Mouse (Mus musculus) heart, postnatal 25 days (tissue): ENCODE results near the gene Ptpn13. TPM values are rescaled to one million over a fixed set of nuclear protein-coding genes. Genes with fewer than 3 reads are reported as not detected.

Source experiments
- DNase-seq: peaks from one replicate; pipeline ENCODE4 v3.0.0; 2022; ENCODE audit warnings: low spot score
- intact Hi-C: fragments of 180-260 bp; cut with DNase I; formaldehyde crosslinking; loops from one replicate; pipeline ENCODE4 v1.15.1; 2025
- total RNA-seq, 2 experiments: library from RNA; stranded (reverse); gene quantifications; 2 replicates each; pipeline ENCODE4 v1.2.3; 2021

Gene Ptpn13
- total RNA-seq, 2 experiments from 2014 or later: 6.1 to 6.6 TPM

DNA sequence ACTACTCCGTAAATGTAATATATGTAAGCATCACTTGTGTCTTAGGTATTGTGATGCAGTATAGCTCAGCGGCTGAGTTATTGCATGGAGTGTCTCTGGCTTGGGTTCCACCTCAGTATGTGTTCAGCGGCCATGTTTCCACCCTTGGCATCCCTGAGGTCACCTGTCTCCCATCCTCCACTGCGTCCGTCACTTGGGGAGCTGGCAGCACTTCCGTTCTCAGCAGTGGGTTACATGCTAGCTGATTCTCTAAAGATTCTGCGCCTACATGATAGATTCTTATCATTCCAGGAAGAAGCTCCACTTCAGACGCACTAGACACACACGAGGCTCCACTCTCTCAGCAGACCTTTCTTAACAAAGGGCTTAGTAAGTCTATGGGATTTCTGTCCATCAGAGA, 76.1 kb downstream of the Ptpn13 start:
- no peak for DNase-seq
- intact Hi-C loops: no loop called here

DNA sequence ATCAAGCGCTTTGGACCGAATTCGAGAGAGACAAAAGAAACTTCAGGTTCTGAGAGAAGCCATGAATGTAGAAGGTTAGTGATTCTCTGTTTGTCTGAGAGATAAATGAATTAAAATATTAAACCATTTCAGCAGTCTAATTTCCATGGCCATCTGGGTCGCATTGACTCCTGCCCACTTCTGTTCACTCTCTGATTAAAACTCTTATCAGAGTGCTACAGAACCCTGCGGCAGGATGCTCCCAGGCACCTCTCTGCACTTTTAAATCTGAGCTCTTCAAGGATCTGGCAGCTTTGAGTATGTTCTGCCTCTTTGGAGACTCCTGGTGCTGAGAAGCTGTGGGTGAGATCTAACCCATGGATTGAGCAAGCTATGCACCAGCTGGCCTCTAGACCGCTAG, 76.8 kb downstream of the Ptpn13 start:
- intact Hi-C loops: no loop called here
- no peak for DNase-seq

DNA sequence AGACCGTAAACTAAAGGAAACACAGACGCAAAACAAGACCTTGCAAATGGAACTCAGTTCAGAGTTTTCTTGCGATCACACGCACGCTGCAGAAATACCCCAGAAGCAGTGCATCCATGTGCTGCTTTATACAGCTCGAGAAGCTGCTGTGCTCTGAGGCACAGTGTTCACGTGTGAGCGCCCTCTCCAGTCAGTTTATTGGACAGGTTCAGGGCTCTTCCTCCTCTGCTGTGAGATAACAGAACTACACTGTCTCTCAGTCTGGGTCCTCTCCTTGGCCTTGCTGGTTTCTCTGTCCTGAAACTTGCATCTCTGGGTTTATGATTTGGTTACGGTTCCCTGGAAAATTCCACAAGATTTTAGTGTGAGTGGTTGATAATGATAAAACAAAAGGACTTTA, 88.2 kb downstream of the Ptpn13 start:
- no peak for DNase-seq
- intact Hi-C loops: no loop called here

DNA sequence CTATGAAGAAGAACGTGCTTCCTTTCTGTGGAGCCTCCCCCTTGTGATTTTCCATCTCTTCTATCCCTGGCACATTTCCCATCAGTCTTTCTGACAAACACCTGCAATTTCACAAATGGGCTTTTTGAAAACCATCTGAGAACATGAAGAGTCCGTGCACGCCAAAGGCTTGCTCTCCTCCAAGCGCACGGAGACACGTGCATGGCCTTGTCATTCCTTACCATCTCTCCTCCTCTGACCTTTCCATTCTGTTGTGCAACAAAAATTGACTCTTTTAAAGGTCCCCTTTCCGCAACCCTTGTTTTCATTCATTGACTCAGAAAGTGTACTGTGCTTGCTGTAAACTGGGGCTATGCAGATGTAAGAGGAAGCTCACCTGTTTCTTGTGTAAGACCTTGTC, 89.4 kb downstream of the Ptpn13 start:
- intact Hi-C loops: no loop called here
- no peak for DNase-seq

DNA sequence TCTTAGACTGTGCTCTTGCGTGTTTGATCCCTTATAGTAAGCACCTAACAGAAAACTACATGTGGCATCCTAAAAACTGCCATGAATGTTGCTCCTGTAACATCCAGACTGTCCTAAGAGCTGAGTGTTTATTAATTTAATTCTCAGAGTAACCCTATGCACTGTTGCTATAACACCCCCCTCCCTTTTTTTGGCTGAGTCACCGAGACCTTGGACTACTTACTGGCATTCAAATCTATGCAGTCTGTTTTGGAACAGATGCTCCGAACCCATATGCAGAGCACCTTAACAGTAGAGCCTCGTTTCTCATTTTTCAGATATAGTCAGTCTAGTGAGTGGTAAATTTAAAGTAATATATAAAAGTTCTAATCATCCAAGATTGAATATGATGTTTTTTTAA, 90.9 kb downstream of the Ptpn13 start:
- intact Hi-C loops: no loop called here
- no peak for DNase-seq

DNA sequence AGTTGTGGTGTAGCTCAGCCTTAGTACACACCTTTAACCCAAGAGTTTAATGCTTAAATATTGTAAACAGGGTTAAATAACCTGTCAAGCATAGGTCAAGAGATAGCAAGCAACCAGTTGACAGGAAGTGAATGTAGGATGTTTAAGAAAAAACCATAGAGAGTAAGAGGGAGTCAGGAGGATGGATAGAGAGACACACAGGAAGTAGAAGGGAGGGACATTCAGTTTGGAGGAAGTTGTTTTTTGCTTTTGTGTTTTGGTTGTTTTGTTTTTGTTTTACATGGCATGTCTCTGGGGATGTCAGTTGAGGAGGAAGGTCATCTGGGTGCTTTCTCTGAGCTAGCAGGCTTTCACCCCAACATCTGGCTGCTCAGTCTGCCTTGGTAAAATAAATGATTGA, 91.6 kb downstream of the Ptpn13 start:
- intact Hi-C loops: no loop called here
- no peak for DNase-seq

DNA sequence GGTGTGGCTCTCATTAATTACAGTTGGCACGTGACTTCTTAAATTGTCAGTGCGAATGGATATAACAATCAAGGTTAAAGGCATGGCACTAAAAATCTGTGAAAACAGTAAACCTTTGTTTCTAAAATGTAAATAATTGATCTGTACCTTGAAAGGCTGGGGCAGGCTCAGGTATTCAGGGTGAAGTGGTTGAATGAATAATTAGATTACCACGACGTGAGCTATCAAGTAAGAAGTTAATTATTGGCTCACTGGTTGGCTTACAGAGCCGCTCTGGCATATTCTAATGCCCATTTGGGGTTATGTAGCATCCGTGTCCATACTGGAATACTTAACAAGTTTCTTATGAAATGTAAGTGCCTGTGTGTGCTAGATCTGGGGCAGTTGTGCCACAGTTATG, 92.6 kb downstream of the Ptpn13 start:
- intact Hi-C loops: no loop called here
- DNase-seq: no peak

DNA sequence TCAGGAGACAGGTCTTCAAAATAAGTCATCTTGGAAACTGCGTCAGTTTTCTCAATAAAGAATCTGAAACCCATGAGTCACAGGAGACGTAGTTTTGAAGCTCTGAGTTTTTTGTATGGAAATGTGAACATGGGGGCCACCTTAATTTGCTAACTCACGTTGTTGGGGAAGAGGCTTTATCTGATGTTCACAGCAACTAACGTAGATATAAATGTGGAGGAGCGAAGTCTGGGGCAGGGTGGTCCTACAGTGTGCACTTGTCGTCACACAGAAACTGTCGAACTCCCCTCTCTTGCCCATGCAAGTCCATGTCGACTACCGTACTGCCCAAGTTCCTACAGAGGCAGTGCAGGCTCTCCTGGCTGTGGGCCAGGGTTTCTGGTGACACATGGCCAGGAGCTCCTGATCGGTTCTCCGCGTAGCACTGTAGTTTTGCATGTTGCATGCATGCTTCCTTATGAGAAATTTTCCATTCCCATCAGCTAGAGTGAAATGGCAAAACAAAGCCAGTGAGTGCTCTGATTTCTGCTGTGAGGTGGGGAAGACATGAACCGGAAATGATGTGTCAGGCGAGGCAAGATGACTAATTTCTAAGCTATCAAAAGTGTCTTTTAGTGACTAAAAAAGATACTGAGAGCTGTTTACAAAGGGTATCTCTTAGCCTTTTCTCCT, 93.9 kb downstream of the Ptpn13 start:
- intact Hi-C loops: no loop called here
- DNase-seq: no peak

DNA sequence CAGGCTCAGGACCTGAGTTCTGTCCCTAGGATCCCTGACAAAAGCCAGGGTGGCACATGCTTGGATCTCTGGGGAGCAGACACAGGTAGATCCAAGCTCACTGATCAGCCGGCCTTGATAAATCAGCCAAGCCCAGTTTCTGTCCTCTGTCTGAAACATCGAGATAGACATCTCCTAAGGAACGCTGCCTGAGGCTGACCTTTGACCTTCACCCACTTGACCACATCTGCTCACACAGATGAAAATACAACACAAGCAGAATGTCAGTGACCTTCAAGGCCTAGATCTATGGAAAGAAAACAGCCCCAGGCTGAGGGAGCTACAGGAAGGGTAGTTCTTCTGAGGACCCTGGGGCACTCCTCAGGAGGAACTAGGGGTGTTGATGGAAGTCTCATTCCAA, 97.4 kb downstream of the Ptpn13 start:
- intact Hi-C loops: no loop called here
- DNase-seq: no peak

DNA sequence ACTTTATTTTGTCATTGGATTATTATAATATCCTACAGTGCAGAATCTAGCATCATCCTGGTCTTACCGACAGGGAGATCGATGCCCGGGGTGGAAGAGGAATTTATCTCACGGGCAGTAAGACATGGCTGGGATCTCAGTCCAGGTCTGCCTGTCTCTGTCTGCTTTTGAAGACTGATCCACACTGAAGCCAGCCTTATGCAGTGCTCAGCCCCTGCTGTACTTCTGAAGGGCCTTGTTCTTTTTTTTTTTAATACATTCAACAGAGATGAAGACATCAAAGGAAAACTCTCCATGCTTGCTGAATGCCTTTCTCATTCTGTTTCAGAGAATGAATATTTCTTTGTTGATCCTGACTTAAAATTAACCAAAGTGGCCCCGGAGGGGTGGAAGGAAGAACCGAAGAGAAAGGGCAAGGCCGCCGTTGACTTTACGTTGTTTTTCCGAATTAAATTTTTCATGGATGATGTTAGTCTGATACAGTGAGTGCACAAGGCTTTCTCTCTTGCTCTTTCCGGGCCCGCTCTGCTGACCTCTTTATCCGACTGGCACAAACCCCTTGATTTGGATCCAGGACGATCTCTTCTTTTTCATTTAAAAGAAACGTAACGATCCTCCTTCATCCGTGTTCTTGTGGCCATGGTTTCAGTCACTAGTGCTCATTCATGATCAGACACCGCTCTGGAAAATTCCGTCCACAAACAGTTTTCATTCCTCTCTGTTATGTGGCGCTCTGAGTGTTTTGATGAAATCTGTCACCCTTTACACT, 101.9 kb downstream of the Ptpn13 start:
- intact Hi-C loops: no loop called here
- DNase-seq: no peak

DNA sequence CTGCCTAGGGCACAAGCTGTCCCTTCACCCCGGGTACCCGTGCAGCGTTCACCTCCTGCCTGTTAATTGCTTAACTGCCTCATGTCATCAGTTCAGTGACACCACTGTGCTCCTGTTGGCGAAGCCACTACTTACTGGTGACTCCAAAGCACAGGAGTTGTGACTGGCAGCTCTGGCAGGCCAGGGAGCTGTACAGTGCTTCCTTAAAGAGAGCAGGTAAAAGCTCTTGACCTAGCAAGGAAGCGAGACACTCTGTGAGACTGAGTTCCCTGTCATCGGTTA, 102.4 kb downstream of the Ptpn13 start:
- intact Hi-C loops: no loop called here
- no peak for DNase-seq

DNA sequence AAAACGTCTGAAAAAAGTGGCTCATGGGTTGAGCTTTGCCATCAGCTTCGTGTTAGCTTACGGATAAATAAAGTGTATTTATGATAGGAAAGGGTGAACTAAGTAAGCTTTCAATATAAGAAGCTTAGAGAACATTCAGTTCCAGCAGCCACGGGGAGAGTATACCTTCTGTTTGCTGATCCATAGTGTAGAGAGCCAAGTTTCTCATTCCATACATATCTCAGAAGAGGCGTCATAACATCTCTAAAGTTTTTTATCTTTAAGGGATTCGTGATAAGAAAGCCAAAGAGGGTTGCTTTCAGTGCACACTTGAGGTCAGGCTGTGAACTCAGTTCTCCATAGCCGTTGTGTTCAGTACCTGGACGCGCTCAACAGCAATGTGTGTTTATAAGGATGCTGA, 105.2 kb downstream of the Ptpn13 start:
- intact Hi-C loops: no loop called here
- no peak for DNase-seq

DNA sequence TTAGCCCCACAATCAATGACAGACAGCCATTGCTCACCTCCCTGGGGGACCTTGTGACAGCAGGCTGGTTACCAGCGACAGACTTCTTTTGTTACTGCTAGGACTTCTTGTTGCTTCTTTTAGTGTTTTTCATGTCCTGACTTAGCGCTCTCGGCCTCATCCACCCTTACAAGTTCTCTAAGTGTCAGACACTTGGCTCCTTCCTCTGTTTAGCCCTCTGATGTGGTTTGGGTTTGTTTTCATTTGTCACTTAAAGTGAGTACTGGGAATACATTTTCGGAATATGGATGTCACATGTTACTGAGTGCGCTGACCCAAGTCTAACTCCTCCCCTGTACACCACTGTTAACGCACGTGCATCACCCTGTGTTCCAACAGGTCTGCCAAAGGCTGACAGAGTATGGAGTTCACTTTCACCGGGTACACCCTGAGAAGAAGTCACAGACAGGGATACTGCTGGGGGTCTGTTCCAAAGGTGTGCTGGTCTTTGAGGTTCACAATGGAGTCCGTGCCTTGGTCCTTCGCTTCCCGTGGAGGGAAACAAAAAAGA, 107.9 kb downstream of the Ptpn13 start:
- intact Hi-C loops: no loop called here
- DNase-seq: no peak

DNA sequence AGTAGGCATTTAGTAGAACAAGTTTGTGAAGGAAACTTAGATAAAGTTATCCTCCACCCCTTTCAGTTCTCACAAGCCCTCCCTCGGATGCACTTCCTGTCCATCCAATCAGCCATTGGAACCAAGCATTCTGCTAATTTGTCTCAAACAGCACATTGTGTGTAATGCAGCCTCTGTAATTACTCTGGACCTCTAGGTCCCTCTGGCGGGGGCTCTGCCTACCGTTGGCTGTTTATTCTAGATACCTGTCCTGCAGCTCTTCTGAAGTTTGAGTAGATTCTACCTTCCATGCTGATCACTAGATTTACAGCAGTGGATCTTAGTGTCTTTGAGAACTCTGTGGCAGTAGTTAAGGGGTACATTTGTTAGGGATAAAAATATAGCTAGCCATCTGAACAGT, 109.5 kb downstream of the Ptpn13 start:
- intact Hi-C loops: no loop called here
- no peak for DNase-seq

DNA sequence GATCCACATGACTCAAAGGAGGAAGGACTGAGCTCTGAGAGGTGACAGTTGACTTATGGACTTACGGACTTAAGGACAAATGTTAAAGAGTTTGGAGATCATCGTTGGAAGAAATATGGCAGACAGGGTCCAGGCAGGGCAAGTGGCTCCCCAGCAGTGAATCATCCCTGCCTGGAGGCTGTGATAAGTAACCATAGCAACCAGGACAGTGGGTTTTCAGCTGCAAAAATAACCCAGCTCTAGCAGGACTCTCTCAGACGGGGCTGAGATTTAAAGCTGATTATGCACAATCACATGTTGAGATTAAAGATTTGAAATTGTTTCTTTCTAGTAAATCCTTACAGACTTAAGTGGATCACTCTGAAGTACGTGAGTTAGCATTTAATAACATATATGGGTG, 112.4 kb downstream of the Ptpn13 start:
- DNase-seq: no peak
- intact Hi-C loops: loop anchor here (5.0 kb wide), 1 partner anchor 185 kb away; no protein-coding TSS in a partner anchor

DNA sequence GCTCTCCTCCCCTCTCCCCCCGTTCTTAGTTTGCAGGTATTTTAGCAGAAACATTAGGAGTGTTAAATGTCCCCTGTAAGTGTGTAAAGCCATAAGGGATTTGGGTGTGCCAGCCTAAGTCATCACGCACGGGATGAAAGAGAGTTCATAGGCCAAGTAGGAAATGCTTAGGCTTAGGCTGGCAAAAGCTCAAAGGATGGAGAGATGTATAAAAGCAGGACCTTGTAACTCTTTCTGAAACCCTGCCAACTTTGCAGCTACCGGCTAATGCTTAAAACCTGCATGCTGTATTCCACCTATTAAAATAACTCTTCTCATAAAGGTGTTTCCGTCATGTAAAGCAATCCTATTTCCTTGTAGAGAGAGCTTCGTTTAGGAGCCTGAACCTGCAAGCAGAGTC, 115.6 kb downstream of the Ptpn13 start:
- DNase-seq: no peak
- intact Hi-C loops: no loop called here

DNA sequence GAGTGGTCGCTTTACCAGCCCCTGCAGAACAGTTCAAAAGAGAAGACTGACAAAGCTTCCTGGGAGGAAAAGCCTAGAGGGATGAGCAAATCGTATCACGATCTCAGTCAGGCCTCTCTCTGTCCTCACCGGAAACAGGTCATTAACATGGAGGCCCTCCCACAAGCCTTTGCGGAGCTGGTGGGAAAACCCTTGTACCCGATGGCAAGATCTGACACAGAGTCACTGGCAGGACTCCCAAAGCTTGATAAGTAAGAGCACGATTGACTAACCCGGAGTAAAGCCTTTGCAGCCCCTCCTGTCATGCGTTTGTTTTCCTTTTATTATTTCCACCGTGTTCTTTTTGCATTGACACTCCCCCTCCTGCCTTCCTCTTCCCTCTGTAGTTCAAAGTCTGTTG, 116.1 kb downstream of the Ptpn13 start:
- intact Hi-C loops: no loop called here
- no peak for DNase-seq

DNA sequence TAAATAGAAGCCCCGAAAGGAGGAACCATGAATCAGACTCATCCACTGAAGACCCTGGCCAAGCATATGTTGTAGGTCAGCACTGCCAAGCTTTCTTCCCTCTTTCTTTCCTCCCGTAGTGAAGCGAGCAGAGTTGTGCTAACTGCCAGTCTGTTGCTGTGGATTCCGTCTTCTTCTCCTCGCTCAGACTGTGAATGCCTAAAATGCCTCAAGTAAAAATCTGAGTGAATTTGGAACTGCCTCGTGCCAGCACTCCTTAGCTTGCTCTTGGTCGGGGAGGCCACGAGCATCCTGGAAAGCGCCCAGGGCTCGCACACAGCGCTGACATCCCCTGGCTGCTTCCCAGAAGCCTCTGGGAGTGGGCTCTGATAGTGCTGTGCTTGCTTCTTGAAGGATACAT, 116.5 kb downstream of the Ptpn13 start:
- no peak for DNase-seq
- intact Hi-C loops: no loop called here

DNA sequence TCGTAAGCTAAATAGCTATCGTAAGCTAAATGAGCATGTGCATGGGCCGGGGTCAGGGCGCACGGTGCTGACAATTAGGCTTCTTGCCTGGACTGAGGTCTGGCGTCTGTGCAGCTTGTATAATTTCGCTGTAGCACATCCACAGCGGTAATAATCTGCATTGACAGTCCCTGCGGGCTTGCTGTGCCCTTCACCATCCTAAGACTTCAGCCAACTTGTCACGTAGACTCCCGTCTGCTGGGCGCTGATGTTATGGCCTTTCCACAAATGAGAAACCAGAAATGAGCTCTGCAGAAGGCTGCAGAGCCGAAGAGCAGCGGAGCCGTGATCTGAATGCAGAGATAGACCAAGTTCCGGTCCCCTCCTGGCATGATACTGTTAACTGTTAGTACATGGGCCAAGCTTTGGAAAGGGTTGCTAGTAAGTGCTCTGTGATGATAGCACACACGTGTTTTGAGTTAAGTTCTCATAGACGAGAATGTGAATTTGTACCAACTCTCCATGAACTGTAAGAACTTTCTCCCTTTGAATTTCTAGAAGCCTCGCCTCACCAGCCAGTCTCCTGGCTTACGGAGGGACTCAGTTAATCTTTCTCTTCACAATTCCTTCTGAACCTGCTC, 120.5 kb downstream of the Ptpn13 start:
- no peak for DNase-seq
- intact Hi-C loops: no loop called here

DNA sequence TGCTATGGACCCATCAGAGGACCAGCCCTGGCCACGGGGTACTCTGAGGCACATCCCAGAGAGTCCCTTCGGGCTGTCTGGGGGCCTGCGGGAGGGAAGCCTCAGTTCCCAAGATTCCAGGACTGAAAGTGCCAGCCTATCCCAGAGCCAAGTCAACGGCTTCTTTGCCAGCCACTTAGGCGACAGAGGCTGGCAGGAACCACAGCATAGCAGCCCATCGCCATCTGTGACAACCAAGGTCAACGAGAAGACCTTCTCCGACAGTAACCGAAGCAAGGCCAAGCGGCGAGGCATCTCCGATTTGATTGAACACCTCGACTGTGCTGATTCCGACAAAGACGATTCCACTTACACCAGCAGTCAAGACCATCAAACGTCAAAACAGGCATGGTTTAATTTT, 129.8 kb downstream of the Ptpn13 start:
- no peak for DNase-seq
- intact Hi-C loops: no loop called here

DNA sequence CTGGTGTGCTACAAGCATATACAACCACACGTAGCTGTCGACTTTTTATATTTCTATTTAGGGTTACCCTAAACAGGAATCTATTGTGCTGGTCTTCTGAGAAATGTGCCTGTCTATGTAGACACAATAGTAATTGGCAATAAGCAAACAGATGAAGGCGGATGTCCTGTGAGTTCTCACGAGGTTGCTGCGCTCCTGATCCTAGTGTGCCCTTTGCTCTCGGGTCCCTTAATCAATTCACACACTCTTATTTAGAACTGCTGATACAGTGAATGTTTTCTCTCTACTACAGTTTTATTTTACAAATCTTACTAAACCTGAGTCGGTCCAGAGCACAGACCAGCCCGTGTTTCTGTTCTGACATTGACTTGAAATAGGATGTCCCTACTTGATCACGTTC, 135.6 kb downstream of the Ptpn13 start:
- intact Hi-C loops: no loop called here
- DNase-seq: no peak
